8 mouse cellular contexts compared by ENCODE assay signal in genomic region chr11:22342242-22343207, GRCm38 (mm10). TPM values are rescaled to one million over a fixed set of nuclear protein-coding genes. Genes with fewer than 3 reads are reported as not detected.
DNase-seq lines count a peak whose midpoint lies in the region; ATAC-seq and TF ChIP-seq lines count a peak whose summit lies in the region.

Gene Ehbp1 (minus strand): TSS chr11:22342292.

- no peak for ATAC-seq in lung, embryonic 14.5 days (ENCODE audit: insufficient read depth)
- ATAC-seq in forebrain, embryonic 14.5 days, result no peak
- ATAC-seq in midbrain, embryonic 11.5 days (ENCODE audit: low FRiP score), result no peak

- TF ChIP-seq CTCF in lung, embryonic 14.5 days (IDR thresholded peaks at IDR 0.05; ENCODE audit: low read depth), result no peak

- no peaks in the 10 kb centered on the region for H3K36me3 ChIP-seq in lung, embryonic 14.5 days (ENCODE audit: insufficient read depth)
- no peaks in the 10 kb centered on the region for H3K36me3 ChIP-seq in forebrain, embryonic 14.5 days (ENCODE audit: control insufficient read depth, insufficient read depth, low read length)
- no peaks in the 10 kb centered on the region for H3K36me3 ChIP-seq in midbrain, embryonic 11.5 days (ENCODE audit: control insufficient read depth, insufficient read depth, low read length)

- no peak within 1 kb of the TSS for H3K9ac ChIP-seq in lung, embryonic 14.5 days
- H3K9ac ChIP-seq in forebrain, embryonic 14.5 days (ENCODE audit: low read length), result no peak within 1 kb of the TSS
- no peak within 1 kb of the TSS for H3K9ac ChIP-seq in midbrain, embryonic 11.5 days (ENCODE audit: low read length)

- 44% methylated on average over 2 of the region's 2 CpGs for WGBS in lung, embryonic 14.5 days
- 78% methylated on average over 2 of the region's 2 CpGs for WGBS in forebrain, embryonic 14.5 days
- WGBS in midbrain, embryonic 11.5 days, result 67% methylated on average over 2 of the region's 2 CpGs

- H3K27me3 ChIP-seq in lung, embryonic 14.5 days (ENCODE audit: insufficient read depth, low read length), result no peaks in the 10 kb centered on the region
- no peaks in the 10 kb centered on the region for H3K27me3 ChIP-seq in forebrain, embryonic 14.5 days (replicated peaks; ENCODE audit: control insufficient read depth, insufficient read depth, low read length)
- no peaks in the 10 kb centered on the region for H3K27me3 ChIP-seq in midbrain, embryonic 11.5 days (ENCODE audit: control insufficient read depth, insufficient read depth, low read length)

- H3K4me1 ChIP-seq in lung, embryonic 14.5 days (ENCODE audit: insufficient read depth), result no peaks in the 10 kb centered on the region
- H3K4me1 ChIP-seq in forebrain, embryonic 14.5 days (ENCODE audit: control insufficient read depth, insufficient read depth, low read length), result peaks cover 2% of the 10 kb centered on the region; the same call in 1 of the 2 replicates
- peaks cover 8% of the 10 kb centered on the region; the same call in 1 of the 2 replicates for H3K4me1 ChIP-seq in midbrain, embryonic 11.5 days (ENCODE audit: control insufficient read depth, insufficient read depth, low read length)

- no peak within 1 kb of the TSS for H3K4me3 ChIP-seq in lung, embryonic 14.5 days (ENCODE audit: low read depth, low read length)
- no peak within 1 kb of the TSS for H3K4me3 ChIP-seq in forebrain, embryonic 14.5 days (ENCODE audit: low read depth, low read length)
- no peak within 1 kb of the TSS for H3K4me3 ChIP-seq in midbrain, embryonic 11.5 days (ENCODE audit: low read depth, low read length)

- H3K9me3 ChIP-seq in lung, embryonic 14.5 days (ENCODE audit: low read depth, low read length), result no peaks in the 10 kb centered on the region
- no peaks in the 10 kb centered on the region for H3K9me3 ChIP-seq in forebrain, embryonic 14.5 days (replicated peaks; ENCODE audit: control insufficient read depth, low read length)
- no peaks in the 10 kb centered on the region for H3K9me3 ChIP-seq in midbrain, embryonic 11.5 days (ENCODE audit: control insufficient read depth, low read length)

- no peak within 1 kb of the TSS for H3K4me2 ChIP-seq in lung, embryonic 14.5 days
- no peak within 1 kb of the TSS for H3K4me2 ChIP-seq in forebrain, embryonic 14.5 days (ENCODE audit: low read length)
- H3K4me2 ChIP-seq in midbrain, embryonic 11.5 days, result no peak within 1 kb of the TSS

- no peak within 1 kb of the TSS for H3K27ac ChIP-seq in lung, embryonic 14.5 days (ENCODE audit: low read depth)
- no peak within 1 kb of the TSS for H3K27ac ChIP-seq in forebrain, embryonic 14.5 days (ENCODE audit: low read depth, low read length)
- no peak within 1 kb of the TSS for H3K27ac ChIP-seq in midbrain, embryonic 11.5 days (ENCODE audit: low read depth, low read length)

- DNase-seq in lung, embryonic 14.5 days, result peak; percentile 43
- DNase-seq in lung, postnatal 14 days, result no peak
- DNase-seq in forebrain, embryonic 14.5 days (ENCODE audit: low spot score), result no peak
- no peak for DNase-seq in heart, postnatal 4 days
- no peak for DNase-seq in midbrain, embryonic 11.5 days (ENCODE audit: low spot score, missing footprints)
- DNase-seq in right cerebral cortex, postnatal 36 days (ENCODE audit: low spot score in 2 of 2), result no peak
- DNase-seq in kidney, adult 9 months, result no peak
- DNase-seq in thymus, postnatal 10 days (ENCODE audit: low spot score in 2 of 2), result no peak

RNA-seq across cellular contexts. Expression of gene Ehbp1, which starts in this region (rescaled TPM):
- 11.5 and 11.6 TPM in 2 replicates for polyA plus RNA-seq in lung, embryonic 14.5 days (2014; fragmentation: Nextera tagmentation; extraction: Ambion mirVana)
- 17.1 and 20.4 TPM in 2 replicates for polyA plus RNA-seq in forebrain, embryonic 14.5 days (2014; fragmentation: Nextera tagmentation; extraction: Ambion mirVana)
- total RNA-seq in heart, postnatal 4 days (2021), result 100 to 1,000 TPM; 154 to 156 TPM
- 16.7 and 17.1 TPM in 2 replicates for polyA plus RNA-seq in midbrain, embryonic 11.5 days (2014; fragmentation: Nextera tagmentation; extraction: Ambion mirVana)
